Mouse (Mus musculus): ENCODE results near the gene Ptgs2. TPM values are rescaled to one million over a fixed set of nuclear protein-coding genes. Genes with fewer than 3 reads are reported as not detected.

The Ptgs2 gene
- total RNA-seq (2021): 1 to 10 TPM; 5.8 to 8.7 TPM
- long read RNA-seq, experiment 1, full-length matches to known transcripts: 4 of 5 reads
- long read RNA-seq, experiment 1, partial matches to known transcripts: 1 of 5 reads
- long read RNA-seq, experiment 1, other reads (novel, unspliced or antisense): 0 of 5 reads
- long read RNA-seq, experiment 2, full-length matches to known transcripts: 3 of 5 reads
- long read RNA-seq, experiment 2, partial matches to known transcripts: 1 of 5 reads
- long read RNA-seq, experiment 2, other reads (novel, unspliced or antisense): 1 of 5 reads

DNA sequence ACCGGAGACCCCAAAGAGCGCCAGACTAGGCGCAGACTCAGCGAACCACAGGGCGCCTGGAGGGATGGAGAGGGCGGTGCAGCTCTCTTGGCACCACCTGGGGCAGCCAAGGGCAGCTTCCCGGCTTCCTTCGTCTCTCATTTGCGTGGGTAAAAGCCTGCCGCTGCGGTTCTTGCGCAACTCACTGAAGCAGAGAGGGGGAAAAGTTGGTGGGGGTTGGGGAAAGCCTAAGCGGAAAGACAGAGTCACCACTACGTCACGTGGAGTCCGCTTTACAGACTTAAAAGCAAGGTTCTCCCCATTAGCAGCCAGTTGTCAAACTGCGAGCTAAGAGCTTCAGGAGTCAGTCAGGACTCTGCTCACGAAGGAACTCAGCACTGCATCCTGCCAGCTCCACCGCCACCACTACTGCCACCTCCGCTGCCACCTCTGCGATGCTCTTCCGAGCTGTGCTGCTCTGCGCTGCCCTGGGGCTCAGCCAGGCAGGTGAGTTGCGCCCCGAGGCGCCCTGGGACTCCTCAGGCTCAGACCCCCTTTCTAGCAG lies at the start of gene Ptgs2:
Gene Ptgs2, plus strand, starts transcription at position 242 of the 544 bp plus-strand sequence.
- peak; percentile 39 to 56 for DNase-seq (ENCODE audit: low spot score in 2 of 2)
- intact Hi-C loops (cut with DNase I): loop anchor here (5.0 to 10.0 kb wide), 2 partner anchors 105 to 238 kb away; no protein-coding TSS in a partner anchor

DNA sequence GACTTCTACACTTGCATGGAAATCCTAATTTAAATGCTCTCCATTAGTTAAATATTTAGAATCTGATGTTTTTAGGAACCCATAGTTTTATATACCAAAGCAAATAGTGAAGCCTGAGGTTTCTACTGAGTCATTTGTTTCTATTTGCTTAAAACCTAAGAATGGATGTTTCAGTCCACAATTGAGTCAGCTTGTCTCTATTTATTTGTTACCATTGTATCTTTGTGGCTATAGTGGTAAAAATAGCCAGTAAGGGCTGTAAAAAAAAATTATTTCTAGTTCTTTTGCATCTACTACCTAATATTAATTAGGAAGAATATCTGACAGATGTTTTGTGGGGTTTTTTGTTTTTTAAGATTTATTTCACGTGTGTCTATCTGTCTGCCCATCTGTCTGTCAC lies 49.6 kb upstream of the Ptgs2 start:
- intact Hi-C loops (cut with DNase I): no loop called here
- no peak for DNase-seq (ENCODE audit: low spot score in 2 of 2)

DNA sequence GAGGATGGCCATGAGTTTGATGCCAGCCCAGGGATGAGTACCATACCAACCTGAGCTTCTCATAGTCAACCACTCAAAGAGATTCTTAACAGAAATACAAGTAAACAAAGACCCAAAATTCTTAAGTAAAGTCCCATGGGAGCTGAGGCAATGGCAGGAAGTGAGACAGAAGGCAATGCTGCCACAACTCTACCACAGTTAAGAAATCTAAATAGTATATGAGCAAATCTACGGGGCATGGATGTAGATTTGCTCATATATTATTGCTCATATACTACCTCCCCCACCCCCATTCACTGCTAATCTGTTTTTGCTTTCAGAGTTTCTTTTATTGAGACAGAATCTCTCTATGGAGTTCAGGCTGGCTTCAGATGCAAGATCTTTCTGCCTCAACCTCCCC lies 34.1 kb upstream of the Ptgs2 start:
- intact Hi-C loops (cut with DNase I): no loop called here
- no peak for DNase-seq (ENCODE audit: low spot score in 2 of 2)

DNA sequence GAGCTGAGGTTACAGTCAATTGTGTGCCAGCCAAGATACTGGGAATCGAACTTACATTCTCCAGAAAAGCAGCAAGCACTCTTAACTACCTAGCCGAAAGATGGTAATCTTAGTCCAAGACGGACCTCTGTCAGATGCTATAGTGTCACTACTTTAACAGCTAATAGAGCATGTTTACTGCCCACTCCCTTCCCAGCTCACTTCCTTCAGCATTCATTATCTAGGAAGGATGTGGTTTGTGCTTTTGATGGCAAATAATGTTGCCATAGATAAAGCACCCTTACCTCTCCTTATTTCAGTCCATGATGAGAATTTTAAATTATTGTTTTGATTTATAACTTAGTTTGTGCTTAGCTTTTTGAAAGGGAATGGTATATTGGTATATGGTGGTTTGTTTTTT lies 27.0 kb upstream of the Ptgs2 start:
- DNase-seq (ENCODE audit: low spot score in 2 of 2): no peak
- intact Hi-C loops (cut with DNase I): no loop called here

DNA sequence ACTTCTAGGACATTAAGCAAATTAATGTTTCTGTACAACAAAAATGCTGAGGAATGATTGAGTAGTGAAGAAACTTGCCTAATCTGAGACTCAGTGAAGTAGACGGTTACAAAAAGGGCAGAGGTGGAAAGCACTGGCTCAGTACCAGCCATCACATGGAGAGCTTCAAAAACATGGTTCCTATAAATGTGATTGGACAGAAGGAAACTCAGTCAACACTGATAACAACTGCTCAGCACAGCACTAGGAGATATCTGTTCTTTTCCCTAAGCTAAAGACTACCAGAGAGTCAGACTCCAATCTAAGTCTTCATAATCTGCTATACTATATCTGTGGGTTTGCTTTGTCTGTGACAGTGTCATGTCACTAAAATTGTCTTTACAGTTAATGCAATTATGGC lies 25.2 kb upstream of the Ptgs2 start:
- intact Hi-C loops (cut with DNase I): no loop called here
- DNase-seq (ENCODE audit: low spot score in 2 of 2): no peak

DNA sequence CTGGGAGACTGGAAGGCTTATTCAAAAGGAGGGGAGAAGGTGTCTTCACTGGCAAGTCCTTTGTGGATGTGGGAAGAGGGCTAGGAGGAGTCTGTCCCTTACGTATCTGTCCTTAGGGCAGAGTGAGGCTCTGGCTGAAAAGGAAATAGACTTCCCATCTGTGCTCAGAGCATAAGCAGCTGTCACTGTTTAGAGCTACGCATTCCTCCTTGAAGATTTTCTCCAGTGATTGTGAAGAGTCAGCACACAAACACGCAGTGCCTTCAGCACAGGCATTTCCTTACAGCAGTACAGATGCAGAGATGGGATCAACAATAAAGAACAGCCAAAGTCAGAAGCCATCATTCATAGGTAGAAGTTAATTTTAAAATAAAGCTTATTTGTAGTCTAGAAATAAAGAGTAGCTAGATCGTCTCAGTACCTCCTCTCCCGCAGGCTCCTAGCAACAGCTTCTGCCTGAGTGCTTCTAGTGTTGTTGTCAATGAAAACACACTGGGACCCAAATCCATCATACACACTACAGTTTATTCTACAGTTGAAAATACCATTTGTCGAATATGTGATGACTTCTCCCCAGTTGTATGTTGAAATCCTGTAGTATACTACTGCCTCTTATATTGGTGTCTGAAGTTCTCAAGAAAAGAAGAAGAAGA lies 10.7 kb upstream of the Ptgs2 start:
- intact Hi-C loops (cut with DNase I): no loop called here
- peak; percentile 15 to 23 for DNase-seq (ENCODE audit: low spot score in 2 of 2)

DNA sequence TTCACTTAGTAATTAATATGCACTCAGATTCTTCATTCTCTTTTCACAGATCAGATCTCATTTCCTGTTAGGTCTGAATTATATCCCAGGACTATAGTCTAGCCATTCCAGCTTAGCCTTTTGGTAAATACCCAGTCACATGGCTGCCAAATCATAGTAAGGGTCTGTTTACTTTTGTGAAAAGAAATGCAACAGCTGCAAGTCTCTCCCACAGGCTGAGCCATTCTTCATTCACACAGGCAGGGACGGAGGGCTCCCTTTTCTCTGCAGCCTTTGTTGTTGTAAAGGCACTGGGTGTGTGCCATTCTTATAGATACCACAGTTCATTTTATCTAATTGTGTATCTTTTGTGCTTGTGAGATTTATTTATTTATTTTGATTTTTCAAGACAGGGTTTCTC lies 9.6 kb upstream of the Ptgs2 start:
- no peak for DNase-seq (ENCODE audit: low spot score in 2 of 2)
- intact Hi-C loops (cut with DNase I): loop anchor here (10.0 kb wide), 1 partner anchor 115 kb away; no protein-coding TSS in a partner anchor

DNA sequence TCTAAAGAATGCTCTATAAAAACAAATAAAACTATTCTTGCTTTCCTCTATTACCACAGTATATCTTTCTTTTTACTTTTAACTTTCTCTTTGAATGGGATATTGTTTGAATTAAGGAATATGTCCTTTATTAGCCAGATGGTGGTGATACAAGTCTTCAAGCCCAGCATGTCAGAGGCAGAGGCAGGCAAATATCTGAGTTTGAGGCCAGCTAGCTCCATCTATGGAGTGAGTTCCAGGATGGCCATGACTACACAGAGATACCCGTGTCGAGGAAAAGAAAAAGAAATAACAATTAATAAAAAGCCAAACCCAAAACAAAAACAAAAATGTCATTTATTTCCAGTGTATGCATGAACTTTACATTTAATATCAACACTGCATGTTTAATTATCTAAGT lies 2.8 kb upstream of the Ptgs2 start:
- no peak for DNase-seq (ENCODE audit: low spot score in 2 of 2)
- intact Hi-C loops (cut with DNase I): loop anchor here (10.0 kb wide), 1 partner anchor 108 kb away; no protein-coding TSS in a partner anchor

DNA sequence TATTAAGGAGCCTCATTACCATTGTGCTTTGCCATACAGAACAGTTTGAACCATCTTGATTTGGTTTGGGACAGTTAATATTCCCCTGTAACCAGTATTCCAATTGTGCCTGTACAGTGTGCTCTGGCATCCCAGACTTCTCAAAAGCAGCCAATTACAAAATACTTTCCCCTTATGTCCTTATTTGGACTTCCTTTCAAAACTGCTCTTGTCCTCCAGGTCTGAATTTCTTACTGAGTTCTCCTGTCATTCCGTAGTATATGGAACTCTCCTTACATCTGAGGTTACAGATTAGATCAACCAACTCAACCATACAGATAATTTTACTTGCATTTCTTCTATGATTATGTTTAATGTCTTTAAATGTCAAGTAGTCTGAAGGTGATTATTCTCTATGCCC lies 2.1 kb upstream of the Ptgs2 start:
- no peak for DNase-seq (ENCODE audit: low spot score in 2 of 2)
- intact Hi-C loops (cut with DNase I): loop anchor here (10.0 kb wide), 1 partner anchor 107 kb away; no protein-coding TSS in a partner anchor

DNA sequence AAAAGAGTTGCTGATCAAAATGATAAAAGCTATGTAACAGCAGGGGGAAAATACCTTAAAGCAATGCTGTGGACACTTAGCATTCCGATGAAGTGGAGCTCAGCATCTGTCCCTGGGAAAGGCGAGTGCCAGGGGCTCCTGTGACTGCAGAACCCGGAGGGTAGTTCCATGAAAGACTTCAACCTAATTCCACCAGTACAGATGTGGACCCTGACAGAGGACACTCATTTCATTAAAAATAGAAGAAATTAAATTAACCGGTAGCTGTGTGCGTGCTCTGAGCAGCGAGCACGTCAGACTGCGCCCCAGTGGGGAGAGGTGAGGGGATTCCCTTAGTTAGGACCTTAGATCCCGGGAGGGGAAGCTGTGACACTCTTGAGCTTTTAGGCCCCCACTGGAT lies 457 bp upstream of the Ptgs2 start:
- no peak for DNase-seq (ENCODE audit: low spot score in 2 of 2)
- intact Hi-C loops (cut with DNase I): loop anchor here (10.0 kb wide), 1 partner anchor 105 kb away; no protein-coding TSS in a partner anchor

DNA sequence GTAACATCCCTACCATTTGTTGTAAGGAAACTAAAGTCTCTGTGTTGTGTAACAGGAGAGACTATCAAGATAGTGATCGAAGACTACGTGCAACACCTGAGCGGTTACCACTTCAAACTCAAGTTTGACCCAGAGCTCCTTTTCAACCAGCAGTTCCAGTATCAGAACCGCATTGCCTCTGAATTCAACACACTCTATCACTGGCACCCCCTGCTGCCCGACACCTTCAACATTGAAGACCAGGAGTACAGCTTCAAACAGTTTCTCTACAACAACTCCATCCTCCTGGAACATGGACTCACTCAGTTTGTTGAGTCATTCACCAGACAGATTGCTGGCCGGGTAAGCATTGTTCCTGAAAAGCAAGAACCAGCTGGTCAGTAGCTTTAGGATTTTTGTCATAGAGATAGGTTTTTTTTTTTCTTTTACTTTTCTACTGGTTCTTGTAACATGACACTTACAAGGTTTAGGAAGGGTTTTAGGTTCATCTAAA lies 4.4 kb downstream of the Ptgs2 start:
- DNase-seq (ENCODE audit: low spot score in 2 of 2): no peak
- intact Hi-C loops (cut with DNase I): loop anchor here (5.0 kb wide), 1 partner anchor 242 kb away; no protein-coding TSS in a partner anchor

DNA sequence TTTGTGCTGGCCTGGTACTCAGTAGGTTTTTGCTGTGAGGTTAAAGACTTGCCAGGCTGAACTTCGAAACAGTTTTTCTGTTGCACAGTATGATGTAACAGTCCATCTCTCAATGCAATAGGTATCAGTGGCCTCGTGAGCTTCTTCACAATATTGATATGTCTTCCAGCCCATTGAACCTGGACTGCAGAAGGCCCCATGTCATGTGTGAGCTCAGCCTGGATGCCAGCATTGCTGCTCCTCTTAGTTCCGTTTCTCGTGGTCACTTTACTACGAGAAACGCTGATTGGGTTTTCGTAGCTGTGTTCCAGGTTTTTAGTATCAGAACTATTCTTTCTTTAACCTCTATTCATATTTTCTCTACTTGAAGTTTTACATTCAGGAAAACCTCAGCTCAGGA lies 6.9 kb downstream of the Ptgs2 start:
- intact Hi-C loops (cut with DNase I): no loop called here
- DNase-seq (ENCODE audit: low spot score in 2 of 2): no peak

DNA sequence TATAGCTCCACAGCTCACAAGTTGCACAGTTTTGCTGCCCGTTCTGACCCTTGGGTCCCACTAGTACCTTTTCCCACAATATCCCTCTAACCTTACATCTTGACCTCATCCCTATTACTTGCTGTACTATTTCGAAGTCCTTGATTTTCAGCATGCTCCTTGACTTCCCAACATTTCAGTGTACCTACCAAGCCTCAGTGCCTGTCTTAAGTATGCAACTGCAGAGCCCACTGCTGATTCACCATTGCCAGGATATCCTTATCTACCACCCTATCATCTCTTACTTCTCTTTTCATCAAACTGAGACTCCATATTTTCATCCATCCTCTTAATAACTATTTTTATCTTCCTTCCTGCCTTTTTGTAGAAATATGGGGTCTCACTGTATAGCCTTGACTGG lies 9.8 kb downstream of the Ptgs2 start:
- DNase-seq (ENCODE audit: low spot score in 2 of 2): no peak
- intact Hi-C loops (cut with DNase I): no loop called here

DNA sequence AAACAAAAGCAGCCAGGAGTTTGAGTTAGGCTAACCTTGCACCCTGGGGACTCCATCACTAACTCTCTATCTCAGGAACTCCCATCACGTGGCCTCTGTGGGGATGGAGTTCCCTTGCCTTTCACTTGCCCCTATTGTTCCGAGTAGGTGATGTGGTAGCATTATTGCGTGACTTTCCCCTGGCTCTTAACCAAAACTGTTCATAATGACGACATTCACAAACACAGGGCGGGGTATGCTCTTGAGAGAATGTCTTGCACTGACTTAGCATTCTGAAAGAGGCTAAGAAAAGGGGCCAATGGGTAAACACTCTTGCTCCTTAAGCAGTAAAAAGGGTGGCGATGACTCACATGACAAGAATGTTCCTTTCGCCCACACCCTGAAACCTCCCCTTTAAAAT lies 15.5 kb downstream of the Ptgs2 start:
- intact Hi-C loops (cut with DNase I): no loop called here
- DNase-seq (ENCODE audit: low spot score in 2 of 2): no peak

DNA sequence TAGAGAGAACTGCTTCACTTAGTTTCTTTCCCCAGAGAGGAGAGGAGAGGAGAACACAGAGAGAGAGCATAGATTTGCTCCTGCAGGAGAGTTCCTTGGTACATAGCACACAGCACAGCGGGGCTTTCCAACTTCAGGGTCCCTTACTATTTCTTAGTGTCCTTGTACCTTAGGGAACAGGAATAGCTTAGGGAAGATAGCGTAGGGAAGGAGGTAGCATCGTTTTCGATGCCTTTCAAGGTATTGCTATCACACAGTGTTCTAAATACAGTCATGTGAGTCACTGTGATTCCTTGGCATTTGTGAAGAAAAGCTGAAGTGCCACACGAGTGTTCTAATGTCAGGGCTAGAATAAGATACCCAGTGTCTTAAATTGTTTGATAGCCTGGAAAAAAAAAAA lies 18.5 kb downstream of the Ptgs2 start:
- intact Hi-C loops (cut with DNase I): no loop called here
- DNase-seq (ENCODE audit: low spot score in 2 of 2): peak in 1 of 2 experiments; percentile 27

DNA sequence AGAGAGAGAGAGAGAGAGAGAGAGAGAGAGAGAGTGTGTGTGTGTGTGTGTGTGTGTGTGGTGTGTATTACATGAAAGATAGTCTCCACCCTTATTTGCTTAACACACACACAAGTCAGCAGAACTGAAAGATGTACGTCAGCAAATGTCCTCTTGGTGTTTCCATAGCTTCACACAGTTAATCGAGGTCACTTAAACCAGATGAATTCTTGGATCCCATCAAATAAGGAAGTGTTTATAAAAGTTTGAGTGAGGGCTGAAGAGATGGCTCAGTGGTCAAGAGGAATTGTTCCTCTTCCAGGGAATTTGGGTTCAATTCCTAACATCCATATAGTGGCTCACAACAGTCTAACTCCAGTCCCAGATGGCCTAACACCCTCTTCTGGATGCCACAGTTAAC lies 25.7 kb downstream of the Ptgs2 start:
- DNase-seq (ENCODE audit: low spot score in 2 of 2): no peak
- intact Hi-C loops (cut with DNase I): no loop called here

DNA sequence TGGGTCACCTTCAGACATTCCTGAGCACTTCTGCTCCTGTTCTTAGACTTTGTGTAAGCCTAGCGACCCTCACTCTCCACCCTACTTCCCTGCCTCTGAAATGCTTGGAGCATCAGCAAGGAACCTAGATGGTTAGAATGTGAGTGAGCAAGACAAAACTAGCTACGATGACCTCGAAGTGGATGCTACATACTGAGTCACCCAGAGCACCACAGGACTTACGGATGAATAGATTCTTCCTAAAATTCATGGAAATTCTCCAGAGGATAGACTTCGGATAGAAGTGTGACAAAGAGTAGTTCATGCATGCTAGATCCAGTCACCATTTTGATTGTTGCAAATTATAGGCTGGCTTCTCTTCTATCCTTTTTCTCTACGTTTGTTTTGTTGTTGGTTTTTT lies 30.2 kb downstream of the Ptgs2 start:
- no peak for DNase-seq (ENCODE audit: low spot score in 2 of 2)
- intact Hi-C loops (cut with DNase I): no loop called here

DNA sequence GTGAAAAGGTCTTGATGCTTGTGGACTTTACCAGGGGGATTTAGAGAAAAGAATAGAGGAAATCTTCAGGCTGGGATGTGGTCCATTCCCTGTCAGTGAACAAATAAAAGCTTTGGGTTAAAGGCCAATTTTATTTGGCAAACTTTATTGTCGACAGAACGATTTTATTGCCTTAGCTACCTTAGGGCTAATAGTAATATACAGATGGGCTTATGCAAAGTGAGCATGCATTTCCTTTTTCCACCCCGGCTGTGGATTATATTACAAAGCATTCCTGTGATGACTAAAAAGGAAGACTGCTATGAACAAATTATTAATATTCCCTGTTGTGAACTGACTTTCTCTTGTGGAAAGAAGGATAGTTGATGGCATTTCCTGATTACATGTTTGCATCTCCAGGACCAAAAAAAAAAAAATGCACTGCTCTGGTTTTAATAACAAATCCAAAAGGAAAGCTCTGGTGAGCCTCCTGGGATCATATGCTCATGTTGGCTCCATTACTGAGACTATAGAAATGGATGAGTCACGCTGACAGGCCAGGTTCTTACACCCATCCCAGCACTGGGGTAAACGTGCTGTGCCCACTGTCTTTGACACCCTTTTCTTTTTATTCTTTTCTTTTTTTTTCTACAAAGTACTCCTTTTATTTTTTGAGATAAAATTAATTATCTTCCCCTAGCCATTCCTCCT lies 30.9 kb downstream of the Ptgs2 start:
- DNase-seq (ENCODE audit: low spot score in 2 of 2): no peak
- intact Hi-C loops (cut with DNase I): no loop called here

DNA sequence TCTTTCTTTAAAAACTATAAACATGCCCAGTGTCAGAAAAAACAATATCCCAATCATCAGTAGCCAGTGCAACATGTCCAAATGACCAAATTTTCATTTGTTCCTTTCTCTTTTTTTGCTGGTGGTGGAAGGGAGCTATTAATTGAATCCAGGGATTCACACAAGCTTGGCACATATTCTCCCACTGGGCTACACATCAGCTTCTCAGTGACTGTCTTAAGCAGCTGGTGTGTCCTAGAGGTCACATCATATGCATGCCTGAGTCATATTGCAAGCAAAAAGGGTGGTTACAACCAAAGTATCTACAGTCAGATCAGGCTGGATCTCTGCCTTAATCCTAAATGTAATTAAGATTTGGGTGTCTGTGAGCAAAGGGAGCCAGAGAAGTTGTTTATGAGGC lies 35.5 kb downstream of the Ptgs2 start:
- intact Hi-C loops (cut with DNase I): no loop called here

DNA sequence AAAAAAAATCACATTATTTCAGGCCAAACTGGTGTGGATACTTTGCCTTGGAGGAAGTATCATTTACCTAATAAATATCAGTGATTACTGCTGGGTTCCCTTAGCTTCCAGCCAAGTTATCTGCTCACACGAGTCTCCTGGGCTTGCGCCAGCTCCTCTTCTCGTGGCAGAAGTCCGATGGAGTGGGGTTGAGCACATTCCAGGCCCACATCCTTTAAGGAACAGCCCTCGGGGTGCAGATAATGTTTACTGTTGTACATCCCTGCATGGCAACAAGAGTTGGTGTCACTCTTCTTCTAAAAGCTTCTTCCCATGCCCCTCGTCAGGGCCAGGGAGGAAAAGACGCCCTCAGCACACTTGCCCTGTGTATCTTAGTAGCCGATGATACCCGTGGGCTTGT lies 39.9 kb downstream of the Ptgs2 start:
- intact Hi-C loops (cut with DNase I): no loop called here
- no peak for DNase-seq (ENCODE audit: low spot score in 2 of 2)

More for the DNA sequence above, 35.5 kb downstream of the Ptgs2 start:
- no peak for DNase-seq (ENCODE audit: low spot score in 2 of 2)
